Mouse (Mus musculus) macrophage (primary cell): ENCODE results near the gene Zfp112. TPM values are rescaled to one million over a fixed set of nuclear protein-coding genes. Genes with fewer than 3 reads are reported as not detected.
"Not testable (repeated sequence)": the region's sequence is repeated elsewhere in the genome, so short reads cannot be mapped to it uniquely, and the experiment has no call there.

Experiments
- H3K27ac ChIP-seq: fragments of 350-480 bp; formaldehyde crosslinking; 2 replicates; pipeline ENCODE4 v1.9.0; 2021
- H3K36me3 ChIP-seq: fragments of 350-480 bp; formaldehyde crosslinking; 2 replicates; pipeline ENCODE4 v1.9.0; 2021; ENCODE audit errors: inconsistent target
- H3K4me3 ChIP-seq: fragments of 350-480 bp; formaldehyde crosslinking; 2 replicates; pipeline ENCODE4 v1.9.0; 2021; ENCODE audit errors: inconsistent target
- H3K79me2 ChIP-seq: fragments of 350-480 bp; formaldehyde crosslinking; 2 replicates; pipeline ENCODE4 v1.9.0; 2021; ENCODE audit errors: inconsistent target
- WGBS: methylation state at CpG from one replicate; pipeline ENCODE4 v1.1.7; 2026; ENCODE audit warnings: inconsistent platforms; ENCODE audit not compliant: missing documents; 5-methylcytosine and 5-hydroxymethylcytosine counted together
- polyA plus RNA-seq: library from polyadenylated mRNA; stranded (reverse); fragments of 250-400 nt; gene quantifications from 3 replicates; pipeline ENCODE4 v1.2.4, GENCODE M21; 2018; ENCODE audit warnings: inconsistent platforms
- total RNA-seq, 78 experiments: library from RNA; depleted of rRNA; stranded (reverse); fragments of 250-400 nt; gene quantifications; 1 replicate in 9 of 78; 2 replicates in 24 of 78; 3 replicates in 43 of 78; 4 replicates in 2 of 78; pipeline ENCODE4 v1.2.4; 2018; ENCODE audit warnings: inconsistent platforms in 56 of 78

Zfp112 gene
- 1 to 10 TPM in 23 of 26 experiments, under 1 TPM in 3; 0.70 to 8.1 (median 3.7) TPM for total RNA-seq (2018; cell fraction: chromatin; rRNA removed)
- under 1 TPM; 0.05 to 0.75 (median 0.22) TPM for total RNA-seq (2018; cell fraction: cytosol; rRNA removed)
- total RNA-seq (2018; cell fraction: nucleus; rRNA removed): 1 to 10 TPM in 16 of 26 experiments, under 1 TPM in 9, not detected in 1; 0.16 to 3.1 (median 1.4) TPM
- 0.21 to 0.39 TPM (median 0.21 TPM) in 3 replicates for polyA plus RNA-seq

GRCm38 (mm10) chr7:24112156-24112856, at the start of gene Zfp112:
Zfp112 (plus strand) TSS chr7:24112314.
- Histone ChIP-seq H3K36me3 (0 out of 2 replicates have a peak, but pooled peaks cover 12% of the 10 kb centered on the region), H3K79me2 (no peaks in the 10 kb centered on the region), H3K27ac (no peak within 1 kb of the TSS), H3K4me3 (no peak within 1 kb of the TSS)
- 21% methylated on average over 23 of the region's 23 CpGs for WGBS

DNA sequence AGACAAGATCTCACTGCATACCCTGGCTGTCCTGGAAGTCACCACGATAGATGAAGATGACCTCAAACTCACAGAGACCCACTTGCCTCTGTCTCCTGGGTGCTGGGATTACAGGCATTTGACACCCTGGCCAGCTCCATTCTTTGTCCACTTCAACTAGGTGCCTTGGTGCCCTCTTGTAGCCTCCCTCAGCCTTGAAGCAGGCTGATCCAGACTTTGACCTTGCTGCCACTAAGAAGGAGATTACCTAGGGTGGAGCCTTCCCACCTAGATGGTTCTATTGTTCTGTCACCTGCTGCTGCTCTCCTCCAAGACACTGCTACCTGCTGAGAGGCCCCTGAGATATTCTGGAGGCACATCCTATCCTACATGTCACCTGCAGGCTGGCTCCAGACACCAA, 37.7 kb upstream of the Zfp112 start:
- H3K79me2 ChIP-seq, H3K36me3 ChIP-seq, H3K4me3 ChIP-seq, H3K27ac ChIP-seq: not testable (repeated sequence)
- WGBS: 38% methylated on average over 1 of the region's 1 CpGs

DNA sequence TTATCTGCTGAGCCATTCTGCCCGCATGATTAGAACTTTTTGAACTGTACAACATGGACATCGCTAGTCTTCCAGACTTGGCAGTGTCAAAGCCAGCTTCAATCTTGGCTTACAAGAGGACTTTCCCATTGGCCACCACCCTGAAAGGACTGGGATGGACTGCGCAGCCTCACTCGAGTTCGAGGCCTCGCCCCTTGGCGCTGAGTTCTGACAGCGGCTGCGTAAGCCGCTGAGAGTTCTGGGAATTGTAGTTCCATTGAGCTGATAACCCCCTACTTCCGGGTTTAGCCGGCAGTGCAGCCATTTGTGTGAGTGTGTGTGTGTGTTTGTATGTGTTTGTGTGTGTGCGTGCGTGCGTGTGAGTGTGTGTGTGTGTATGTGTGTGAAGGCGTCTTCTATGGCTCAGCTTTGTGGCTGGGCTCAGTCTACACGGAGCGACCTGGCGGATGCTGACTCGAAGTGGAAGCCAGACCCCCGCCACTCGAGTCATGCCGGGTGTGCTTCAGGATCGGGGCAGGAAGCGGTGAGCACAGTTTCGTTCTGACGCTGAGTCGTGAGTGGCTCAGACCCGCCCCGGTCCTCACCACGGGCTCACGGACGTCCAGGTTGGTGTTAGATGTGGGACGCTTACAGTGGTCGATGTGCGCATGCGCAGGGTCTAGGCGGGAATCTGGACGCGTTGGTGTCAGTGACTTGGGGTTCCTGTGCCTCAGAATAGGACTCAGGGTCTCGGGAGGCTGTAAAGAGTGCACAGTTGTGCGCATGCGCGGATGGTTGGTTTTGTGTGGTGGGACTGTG, 30.3 kb upstream of the Zfp112 start, which contains the start of gene Zfp180:
Gene Zfp180 (plus strand): TSS at position 291 of the 798 bp plus-strand sequence.
- H3K79me2 ChIP-seq: peaks cover 50% of the 10 kb centered on the region
- peak within 1 kb of the TSS; percentile 76 for H3K27ac ChIP-seq
- H3K36me3 ChIP-seq: 0 out of 2 replicates have a peak, but pooled peaks cover 2% of the 10 kb centered on the region
- H3K4me3 ChIP-seq: peak within 1 kb of the TSS; percentile 91
- WGBS: 15% methylated on average over 44 of the region's 44 CpGs

DNA sequence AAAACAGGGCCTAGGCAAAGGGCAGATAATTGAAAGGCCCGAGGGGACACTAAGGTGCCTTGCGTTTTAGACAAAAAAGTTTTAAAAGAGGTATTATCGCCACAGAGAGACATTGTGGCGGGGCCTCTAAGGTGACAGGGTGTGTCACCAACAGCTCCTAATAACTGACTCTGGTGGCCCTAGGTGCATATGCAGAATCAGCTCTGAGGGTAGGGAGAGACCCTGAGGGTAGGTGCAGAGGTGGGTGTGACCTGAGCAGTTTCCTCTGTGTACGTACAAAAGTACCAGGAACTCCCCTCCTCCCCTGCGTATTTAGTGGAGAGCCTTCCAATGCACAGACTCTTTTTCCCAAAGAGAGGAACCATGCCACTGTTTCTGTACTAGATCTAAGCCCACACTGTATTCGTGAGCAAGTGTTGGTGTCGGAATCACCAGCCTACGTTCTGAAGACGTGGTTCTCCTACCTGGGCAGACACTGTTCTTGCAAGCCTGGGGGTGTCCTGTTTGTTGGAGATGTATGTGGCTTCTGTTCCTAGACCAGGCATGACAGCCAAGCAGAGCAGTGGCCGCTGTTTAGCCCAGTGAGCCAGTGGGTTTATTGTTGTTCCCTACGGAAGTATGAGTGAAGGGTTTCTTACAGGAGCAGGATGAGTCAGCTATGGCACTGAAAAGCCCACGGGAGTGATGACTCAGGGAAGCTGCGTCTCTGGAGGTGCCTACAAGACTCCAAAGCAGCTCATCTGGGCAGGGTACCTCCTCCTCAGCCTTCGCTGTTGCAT, 29.5 kb upstream of the Zfp112 start:
- 38% methylated on average over 15 of the region's 15 CpGs for WGBS
- H3K4me3 ChIP-seq: peak overlapping the region; percentile 91
- peaks cover 10% of the 10 kb centered on the region; the same call in 1 of the 2 replicates for H3K36me3 ChIP-seq
- peaks cover 58% of the 10 kb centered on the region for H3K79me2 ChIP-seq
- H3K27ac ChIP-seq: peak overlapping the region; percentile 76

DNA sequence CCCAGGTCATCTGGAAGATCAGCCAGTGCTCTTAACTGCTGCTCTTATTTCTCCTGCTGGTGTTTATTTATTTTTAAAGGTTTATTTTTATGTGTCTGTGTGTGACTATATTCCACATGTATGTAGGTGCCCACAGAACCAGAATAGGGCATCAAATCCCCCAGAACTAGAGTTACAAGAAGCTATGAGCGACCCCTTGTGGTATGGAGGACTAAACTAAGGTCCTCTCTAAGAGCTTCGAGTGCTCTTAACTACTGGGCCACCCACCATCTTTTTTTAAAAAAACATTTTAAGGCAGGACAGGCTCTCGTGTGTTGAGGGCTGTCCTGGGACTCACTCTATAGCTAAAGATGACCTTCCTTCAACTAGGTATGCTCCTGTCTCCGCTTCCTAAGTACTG, 25.2 kb upstream of the Zfp112 start:
- H3K4me3 ChIP-seq: no peak overlapping the region
- H3K36me3 ChIP-seq: peaks cover 19% of the 10 kb centered on the region; the same call in 1 of the 2 replicates
- WGBS: 92% methylated on average over 4 of the region's 4 CpGs
- H3K27ac ChIP-seq: no peak overlapping the region
- H3K79me2 ChIP-seq: peaks cover 100% of the 10 kb centered on the region

GRCm38 (mm10) chr7:24087485-24088125, 24.5 kb upstream of the Zfp112 start:
- H3K4me3 ChIP-seq: no peak overlapping the region
- no peak overlapping the region for H3K27ac ChIP-seq
- peaks cover 19% of the 10 kb centered on the region; the same call in 1 of the 2 replicates for H3K36me3 ChIP-seq
- WGBS: 95% methylated on average over 12 of the region's 12 CpGs
- peaks cover 99% of the 10 kb centered on the region for H3K79me2 ChIP-seq

DNA sequence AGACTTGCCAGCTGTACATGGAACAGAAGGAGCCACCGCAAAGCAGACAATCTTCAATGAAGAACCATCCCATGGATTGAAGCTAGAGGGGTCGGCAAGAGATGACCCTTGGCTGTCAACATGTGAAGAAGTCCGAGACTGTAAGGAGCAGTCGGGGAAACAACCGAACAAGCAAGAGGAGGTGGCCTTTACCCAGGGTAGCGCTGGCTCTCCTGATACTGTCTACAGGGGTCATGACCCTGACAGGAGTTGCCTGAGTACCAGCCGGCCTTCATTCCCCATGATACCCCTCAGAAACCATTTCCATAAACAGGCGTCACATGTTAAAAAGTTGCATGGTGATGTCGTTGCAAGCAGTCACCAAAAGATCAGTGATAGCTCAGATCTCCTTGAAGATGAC, 7.7 kb upstream of the Zfp112 start:
- 95% methylated on average over 9 of the region's 9 CpGs for WGBS
- H3K27ac ChIP-seq: no peak overlapping the region
- H3K4me3 ChIP-seq: no peak overlapping the region
- H3K36me3 ChIP-seq: peaks cover 91% of the 10 kb centered on the region
- H3K79me2 ChIP-seq: no peaks in the 10 kb centered on the region

DNA sequence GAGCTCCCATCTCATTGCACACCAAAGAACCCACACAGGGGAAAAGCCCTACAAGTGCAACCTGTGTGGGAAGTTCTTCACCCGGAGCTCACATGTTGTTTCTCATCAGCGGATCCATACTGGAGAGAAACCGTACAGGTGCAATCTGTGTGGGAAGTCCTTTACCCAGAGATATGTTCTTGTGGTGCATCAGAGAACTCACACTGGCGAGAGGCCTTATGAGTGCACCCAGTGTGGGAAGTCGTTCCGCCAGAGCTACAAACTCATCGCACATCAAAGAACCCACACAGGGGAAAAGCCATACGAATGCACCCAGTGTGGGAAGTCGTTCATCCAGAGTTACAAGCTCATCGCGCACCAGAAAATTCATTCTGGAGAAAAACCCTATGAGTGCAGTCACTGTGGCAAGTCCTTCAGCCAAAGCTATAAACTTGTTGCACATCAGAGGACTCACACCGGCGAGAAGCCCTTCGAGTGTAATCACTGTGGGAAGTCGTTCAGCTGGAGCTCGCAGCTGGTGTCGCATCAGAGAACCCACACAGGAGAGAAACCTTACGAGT, 6.9 kb upstream of the Zfp112 start:
- no peak overlapping the region for H3K27ac ChIP-seq
- peaks cover 83% of the 10 kb centered on the region for H3K36me3 ChIP-seq
- H3K79me2 ChIP-seq: no peaks in the 10 kb centered on the region
- H3K4me3 ChIP-seq: no peak overlapping the region
- WGBS: 95% methylated on average over 18 of the region's 18 CpGs

DNA sequence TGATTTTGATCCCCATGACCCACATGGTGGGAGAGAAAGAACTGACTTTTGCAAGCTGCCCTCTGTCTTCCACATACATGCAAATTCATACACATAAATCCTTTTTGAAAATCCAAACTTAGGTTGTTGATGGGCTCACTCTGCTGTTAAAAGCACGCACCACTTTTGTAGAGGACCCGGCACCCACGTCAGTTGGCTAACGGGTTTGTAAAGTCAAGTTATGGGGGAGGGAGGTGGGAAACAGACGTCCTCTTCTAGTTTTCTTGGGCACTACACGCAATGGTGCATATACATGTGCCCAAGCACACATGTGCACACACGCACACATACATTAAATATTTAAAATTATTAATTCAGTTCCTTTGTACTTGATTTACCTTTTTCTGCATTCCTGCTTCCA, 1.3 kb upstream of the Zfp112 start:
- H3K79me2 ChIP-seq: no peaks in the 10 kb centered on the region
- peaks cover 27% of the 10 kb centered on the region for H3K36me3 ChIP-seq
- 92% methylated on average over 7 of the region's 7 CpGs for WGBS
- no peak overlapping the region for H3K27ac ChIP-seq
- no peak overlapping the region for H3K4me3 ChIP-seq

- Histone ChIP-seq H3K27ac (no peak overlapping the region), H3K36me3 (peaks cover 17% of the 10 kb centered on the region), H3K4me3 (no peak overlapping the region), H3K79me2 (no peaks in the 10 kb centered on the region)
- 55% methylated on average over 9 of the region's 9 CpGs for WGBS
Measured at GRCm38 (mm10) chr7:24111772-24112155, 350 bp upstream of the Zfp112 start.

GRCm38 (mm10) chr7:24113001-24113400, 887 bp downstream of the Zfp112 start:
- H3K4me3 ChIP-seq: no peak overlapping the region
- 39% methylated on average over 12 of the region's 12 CpGs for WGBS
- H3K36me3 ChIP-seq: 0 out of 2 replicates have a peak, but pooled peaks cover 5% of the 10 kb centered on the region
- H3K79me2 ChIP-seq: no peaks in the 10 kb centered on the region
- no peak overlapping the region for H3K27ac ChIP-seq

DNA sequence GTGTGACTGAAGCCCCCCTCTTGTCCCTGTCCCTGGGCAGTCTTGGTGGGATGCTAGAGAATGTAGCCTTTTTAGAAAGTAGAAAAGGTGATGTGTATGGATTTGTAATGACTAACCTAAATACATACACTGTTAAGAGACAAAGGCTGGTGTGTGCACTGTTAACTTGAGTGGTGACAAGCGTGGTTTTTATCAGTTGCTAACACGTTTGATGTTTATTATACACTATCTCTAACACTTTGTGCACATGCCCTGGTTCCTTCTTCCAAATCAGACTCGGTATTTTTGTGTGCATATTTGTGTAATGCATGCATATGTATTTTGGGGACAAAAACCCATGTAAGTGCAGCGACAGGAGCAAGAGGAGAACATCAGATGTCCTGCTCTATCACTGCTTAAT, 4.5 kb downstream of the Zfp112 start:
- no peak overlapping the region for H3K4me3 ChIP-seq
- no peaks in the 10 kb centered on the region for H3K36me3 ChIP-seq
- H3K27ac ChIP-seq: no peak overlapping the region
- H3K79me2 ChIP-seq: no peaks in the 10 kb centered on the region
- WGBS: 71% methylated on average over 4 of the region's 4 CpGs

DNA sequence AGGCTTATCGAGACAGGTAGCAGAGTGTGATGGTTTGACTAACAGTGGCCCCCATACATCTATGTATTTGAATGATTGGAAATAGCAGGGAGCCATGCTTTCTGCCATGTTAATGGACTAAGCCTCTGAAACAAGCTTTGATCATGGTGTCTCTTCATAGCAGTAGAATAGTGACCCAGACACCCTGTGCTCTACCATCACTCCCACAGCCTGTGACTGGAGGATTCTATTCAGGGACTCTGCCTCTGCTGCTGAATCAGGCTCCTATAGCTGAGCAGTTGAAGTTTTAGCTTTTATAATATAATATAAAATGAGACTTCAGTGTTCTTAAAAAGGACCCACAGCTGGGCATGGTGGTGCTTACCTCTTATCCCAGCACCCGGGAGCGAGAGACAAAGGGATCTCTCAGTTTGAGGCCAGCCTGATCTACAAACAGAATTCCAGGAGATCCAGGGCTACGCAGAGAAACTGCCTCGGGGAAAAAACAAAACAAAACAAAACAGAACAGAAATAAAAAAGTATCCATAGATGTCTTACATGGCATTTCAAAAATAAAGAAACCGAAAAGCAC, 21.4 kb downstream of the Zfp112 start:
- Histone ChIP-seq H3K27ac (peak overlapping the region; percentile 28; the same call in 1 of the 2 replicates), H3K36me3 (peaks cover 11% of the 10 kb centered on the region; the same call in 1 of the 2 replicates), H3K4me3 (peak overlapping the region; percentile 86), H3K79me2 (peaks cover 8% of the 10 kb centered on the region; the same call in 1 of the 2 replicates)
- 21% methylated on average over 6 of the region's 6 CpGs for WGBS
